Mouse (Mus musculus): ENCODE results near the gene Cacna1d. TPM values are rescaled to one million over a fixed set of nuclear protein-coding genes. Genes with fewer than 3 reads are reported as not detected.

Gene Cacna1d
- polyA plus RNA-seq, 1 experiment from 2014 or later, result 2.3 TPM

- 65% methylated on average over 4 of the region's 4 CpGs for WGBS
- ATAC-seq (ENCODE audit: insufficient number of reproducible peaks, low FRiP score, low TSS enrichment, low read depth), result no peak
- Histone ChIP-seq H3K9ac (no peak overlapping the region), H3K27ac (no peak overlapping the region), H3K36me3 (no peaks in the 10 kb centered on the region), H3K9me3 (no peaks in the 10 kb centered on the region), H3K27me3 (no peaks in the 10 kb centered on the region), H3K4me3 (no peak overlapping the region), H3K4me2 (no peak overlapping the region), H3K4me1 (peaks cover 10% of the 10 kb centered on the region; the same call in 1 of the 2 replicates)
Observed at GRCm38 (mm10) chr14:30219851-30220250, 271.4 kb downstream of the Cacna1d start.

- Histone ChIP-seq H3K27me3 (no peaks in the 10 kb centered on the region), H3K9me3 (no peaks in the 10 kb centered on the region), H3K36me3 (no peaks in the 10 kb centered on the region), H3K9ac (no peak overlapping the region), H3K4me3 (no peak overlapping the region), H3K27ac (no peak overlapping the region), H3K4me2 (no peak overlapping the region), H3K4me1 (peaks cover 10% of the 10 kb centered on the region; the same call in 1 of the 2 replicates)
- ATAC-seq (ENCODE audit: insufficient number of reproducible peaks, low FRiP score, low TSS enrichment, low read depth), result no peak
- 83% methylated on average over 3 of the region's 3 CpGs for WGBS
Observed at GRCm38 (mm10) chr14:30218114-30218513, 273.1 kb downstream of the Cacna1d start.

GRCm38 (mm10) chr14:30217124-30217523 is 274.1 kb downstream of the Cacna1d start:
- WGBS, result 66% methylated on average over 2 of the region's 2 CpGs

GRCm38 (mm10) chr14:30208156-30208555 is 283.1 kb downstream of the Cacna1d start:
- Histone ChIP-seq H3K4me1 (no peaks in the 10 kb centered on the region), H3K4me3 (no peak overlapping the region), H3K9ac (no peak overlapping the region), H3K27ac (no peak overlapping the region), H3K36me3 (no peaks in the 10 kb centered on the region), H3K4me2 (no peak overlapping the region), H3K27me3 (no peaks in the 10 kb centered on the region), H3K9me3 (no peaks in the 10 kb centered on the region)
- no peak for ATAC-seq (ENCODE audit: insufficient number of reproducible peaks, low FRiP score, low TSS enrichment, low read depth)

More at GRCm38 (mm10) chr14:30217124-30217523, 274.1 kb downstream of the Cacna1d start:
- no peaks in the 10 kb centered on the region for H3K9me3 ChIP-seq
- no peak overlapping the region for H3K4me3 ChIP-seq
- no peaks in the 10 kb centered on the region for H3K36me3 ChIP-seq
- no peak overlapping the region for H3K27ac ChIP-seq
- no peak overlapping the region for H3K9ac ChIP-seq
- ATAC-seq (ENCODE audit: insufficient number of reproducible peaks, low FRiP score, low TSS enrichment, low read depth), result no peak
- H3K4me2 ChIP-seq, result no peak overlapping the region
- H3K27me3 ChIP-seq, result no peaks in the 10 kb centered on the region
- peaks cover 10% of the 10 kb centered on the region; the same call in 1 of the 2 replicates for H3K4me1 ChIP-seq

- no peaks in the 10 kb centered on the region for H3K27me3 ChIP-seq
Observed at GRCm38 (mm10) chr14:30205821-30206220, 285.4 kb downstream of the Cacna1d start.

GRCm38 (mm10) chr14:30204526-30204925 is 286.7 kb downstream of the Cacna1d start:
- Histone ChIP-seq H3K27ac (no peak overlapping the region), H3K9me3 (no peaks in the 10 kb centered on the region), H3K27me3 (no peaks in the 10 kb centered on the region), H3K4me2 (no peak overlapping the region), H3K4me1 (no peaks in the 10 kb centered on the region), H3K36me3 (no peaks in the 10 kb centered on the region), H3K4me3 (no peak overlapping the region), H3K9ac (no peak overlapping the region)
- no peak for ATAC-seq (ENCODE audit: insufficient number of reproducible peaks, low FRiP score, low TSS enrichment, low read depth)
- WGBS, result 94% methylated on average over 1 of the region's 1 CpGs

More at GRCm38 (mm10) chr14:30205821-30206220, 285.4 kb downstream of the Cacna1d start:
- no peaks in the 10 kb centered on the region for H3K4me1 ChIP-seq
- no peak overlapping the region for H3K4me3 ChIP-seq
- H3K36me3 ChIP-seq, result no peaks in the 10 kb centered on the region
- no peak overlapping the region for H3K4me2 ChIP-seq
- ATAC-seq (ENCODE audit: insufficient number of reproducible peaks, low FRiP score, low TSS enrichment, low read depth), result no peak
- H3K9ac ChIP-seq, result no peak overlapping the region
- no peak overlapping the region for H3K27ac ChIP-seq
- H3K9me3 ChIP-seq, result no peaks in the 10 kb centered on the region
- 57% methylated on average over 3 of the region's 3 CpGs for WGBS

GRCm38 (mm10) chr14:30200310-30200709 is 290.9 kb downstream of the Cacna1d start:
- no peak overlapping the region for H3K4me3 ChIP-seq
- H3K4me1 ChIP-seq, result peaks cover 5% of the 10 kb centered on the region; the same call in 1 of the 2 replicates
- no peak overlapping the region for H3K9ac ChIP-seq
- no peak overlapping the region for H3K27ac ChIP-seq
- no peak overlapping the region for H3K4me2 ChIP-seq
- no peaks in the 10 kb centered on the region for H3K36me3 ChIP-seq
- ATAC-seq (ENCODE audit: insufficient number of reproducible peaks, low FRiP score, low TSS enrichment, low read depth), result no peak
- H3K9me3 ChIP-seq, result no peaks in the 10 kb centered on the region
- H3K27me3 ChIP-seq, result no peaks in the 10 kb centered on the region
- 91% methylated on average over 1 of the region's 1 CpGs for WGBS

- Histone ChIP-seq H3K9me3 (no peaks in the 10 kb centered on the region), H3K4me3 (no peak overlapping the region), H3K4me1 (peaks cover 5% of the 10 kb centered on the region; the same call in 1 of the 2 replicates), H3K27me3 (no peaks in the 10 kb centered on the region), H3K36me3 (no peaks in the 10 kb centered on the region), H3K9ac (no peak overlapping the region), H3K27ac (no peak overlapping the region), H3K4me2 (no peak overlapping the region)
- WGBS, result 84% methylated on average over 3 of the region's 3 CpGs
- no peak for ATAC-seq (ENCODE audit: insufficient number of reproducible peaks, low FRiP score, low TSS enrichment, low read depth)
Observed at GRCm38 (mm10) chr14:30198882-30199281, 292.4 kb downstream of the Cacna1d start.

- Histone ChIP-seq H3K36me3 (no peaks in the 10 kb centered on the region), H3K4me1 (peaks cover 5% of the 10 kb centered on the region; the same call in 1 of the 2 replicates), H3K4me3 (no peak overlapping the region), H3K4me2 (no peak overlapping the region), H3K27me3 (no peaks in the 10 kb centered on the region), H3K27ac (no peak overlapping the region), H3K9ac (no peak overlapping the region), H3K9me3 (no peaks in the 10 kb centered on the region)
- 80% methylated on average over 4 of the region's 4 CpGs for WGBS
- ATAC-seq (ENCODE audit: insufficient number of reproducible peaks, low FRiP score, low TSS enrichment, low read depth), result no peak
Observed at GRCm38 (mm10) chr14:30198116-30198515, 293.1 kb downstream of the Cacna1d start.

GRCm38 (mm10) chr14:30196959-30197358 is 294.3 kb downstream of the Cacna1d start:
- no peak overlapping the region for H3K27ac ChIP-seq
- H3K9ac ChIP-seq, result no peak overlapping the region
- no peak overlapping the region for H3K4me2 ChIP-seq
- no peaks in the 10 kb centered on the region for H3K9me3 ChIP-seq
- no peak overlapping the region for H3K4me3 ChIP-seq
- ATAC-seq (ENCODE audit: insufficient number of reproducible peaks, low FRiP score, low TSS enrichment, low read depth), result no peak
- H3K27me3 ChIP-seq, result no peaks in the 10 kb centered on the region
- H3K4me1 ChIP-seq, result peaks cover 5% of the 10 kb centered on the region; the same call in 1 of the 2 replicates
- H3K36me3 ChIP-seq, result no peaks in the 10 kb centered on the region
- 67% methylated on average over 1 of the region's 1 CpGs for WGBS

- H3K4me2 ChIP-seq, result no peak overlapping the region
- 25% methylated on average over 5 of the region's 5 CpGs for WGBS
- peaks cover 5% of the 10 kb centered on the region; the same call in 1 of the 2 replicates for H3K4me1 ChIP-seq
- H3K9me3 ChIP-seq, result no peaks in the 10 kb centered on the region
- ATAC-seq (ENCODE audit: insufficient number of reproducible peaks, low FRiP score, low TSS enrichment, low read depth), result no peak
- H3K36me3 ChIP-seq, result no peaks in the 10 kb centered on the region
- H3K9ac ChIP-seq, result no peak overlapping the region
- no peaks in the 10 kb centered on the region for H3K27me3 ChIP-seq
- H3K4me3 ChIP-seq, result no peak overlapping the region
- H3K27ac ChIP-seq, result no peak overlapping the region
Observed at GRCm38 (mm10) chr14:30196235-30196634, 295.0 kb downstream of the Cacna1d start.

- H3K9me3 ChIP-seq, result no peaks in the 10 kb centered on the region
- 81% methylated on average over 5 of the region's 5 CpGs for WGBS
- no peak overlapping the region for H3K4me3 ChIP-seq
- H3K4me2 ChIP-seq, result no peak overlapping the region
- H3K27ac ChIP-seq, result no peak overlapping the region
- no peak overlapping the region for H3K9ac ChIP-seq
- no peak for ATAC-seq (ENCODE audit: insufficient number of reproducible peaks, low FRiP score, low TSS enrichment, low read depth)
- no peaks in the 10 kb centered on the region for H3K4me1 ChIP-seq
- H3K36me3 ChIP-seq, result no peaks in the 10 kb centered on the region
- H3K27me3 ChIP-seq, result no peaks in the 10 kb centered on the region
Observed at GRCm38 (mm10) chr14:30190308-30190971, 300.8 kb downstream of the Cacna1d start.
